Mouse (Mus musculus) left cerebral cortex, adult 8-10 months (tissue): ENCODE measurements around the gene Cdkn2d. TPM values are rescaled to one million over a fixed set of nuclear protein-coding genes. Genes with fewer than 3 reads are reported as not detected.
"Not testable (repeated sequence)": the region's sequence is repeated elsewhere in the genome, so short reads cannot be mapped to it uniquely, and the experiment has no call there.

Experiments used
- DNase-seq, 2 experiments: peaks; one replicate each; pipeline ENCODE4 v3.0.0; 2022; ENCODE audit warnings: low spot score in 2 of 2
- total RNA-seq, 4 experiments: library from RNA; stranded (reverse); gene quantifications; 2 replicates each; pipeline ENCODE4 v1.2.4; 2022

The Cdkn2d gene
- total RNA-seq, 4 experiments from 2014 or later, result 53.5 to 63.9 (median 58.8) TPM

GRCm38 (mm10) chr9:21318792-21319191 lies 27.6 kb upstream of the Cdkn2d start:
- no peak for DNase-seq

- DNase-seq, result no peak
Observed at GRCm38 (mm10) chr9:21316696-21317095, 25.5 kb upstream of the Cdkn2d start.

GRCm38 (mm10) chr9:21315421-21315820 lies 24.2 kb upstream of the Cdkn2d start:
- no peak for DNase-seq

GRCm38 (mm10) chr9:21314367-21315140 lies 23.3 kb upstream of the Cdkn2d start:
- DNase-seq, result no peak

GRCm38 (mm10) chr9:21313394-21313793 lies 22.2 kb upstream of the Cdkn2d start:
- peak; percentile 56 to 76 for DNase-seq

- no peak for DNase-seq
Observed at GRCm38 (mm10) chr9:21312134-21312533, 20.9 kb upstream of the Cdkn2d start, which contains the start of gene Ap1m2. Ap1m2 (minus strand) TSS chr9:21312337.

GRCm38 (mm10) chr9:21311695-21312094 lies 20.5 kb upstream of the Cdkn2d start:
- no peak for DNase-seq

- no peak for DNase-seq
Observed at GRCm38 (mm10) chr9:21309150-21309741, 18.0 kb upstream of the Cdkn2d start.

GRCm38 (mm10) chr9:21305065-21305464 lies 13.9 kb upstream of the Cdkn2d start:
- no peak for DNase-seq

- DNase-seq, result no peak
Observed at GRCm38 (mm10) chr9:21299014-21299413, 7.8 kb upstream of the Cdkn2d start.

- DNase-seq, result no peak
Observed at GRCm38 (mm10) chr9:21292271-21292670, 1.1 kb upstream of the Cdkn2d start.

GRCm38 (mm10) chr9:21291868-21292267 lies 661 bp upstream of the Cdkn2d start:
- not testable (repeated sequence) for DNase-seq

- peak; percentile 58 to 65 for DNase-seq
Observed at GRCm38 (mm10) chr9:21290589-21290988, 618 bp downstream of the Cdkn2d start.

- no peak for DNase-seq
Observed at GRCm38 (mm10) chr9:21289337-21289671, 1.9 kb downstream of the Cdkn2d start.

GRCm38 (mm10) chr9:21288404-21289336 lies 2.5 kb downstream of the Cdkn2d start:
- no peak for DNase-seq

- peak; percentile 91 to 98 for DNase-seq
Observed at GRCm38 (mm10) chr9:21287571-21288402, 3.4 kb downstream of the Cdkn2d start, which contains the start of gene Kri1. Kri1 (minus strand) TSS chr9:21287969.

GRCm38 (mm10) chr9:21286753-21287152 lies 4.5 kb downstream of the Cdkn2d start:
- DNase-seq, result no peak

GRCm38 (mm10) chr9:21283994-21284393 lies 7.2 kb downstream of the Cdkn2d start:
- DNase-seq, result no peak

GRCm38 (mm10) chr9:21283591-21283990 lies 7.6 kb downstream of the Cdkn2d start:
- no peak for DNase-seq

- DNase-seq, result no peak
Observed at GRCm38 (mm10) chr9:21277776-21278175, 13.4 kb downstream of the Cdkn2d start.

- no peak for DNase-seq
Observed at GRCm38 (mm10) chr9:21276307-21276706, 14.9 kb downstream of the Cdkn2d start.
